Mouse (Mus musculus) E14TG2a.4 (cell line): ENCODE data around the gene Afdn.

Source experiments
- H3K27me3 ChIP-seq: 2 replicates; pipeline ENCODE4 v1.6.1; 2014; ENCODE audit warnings: low read length, control low read depth; ENCODE audit not compliant: insufficient read depth
- H3K36me3 ChIP-seq: 2 replicates; pipeline ENCODE4 v1.6.1; 2014; ENCODE audit warnings: low read length, control low read depth; ENCODE audit not compliant: insufficient read depth
- H3K4me1 ChIP-seq: replicated peaks from 2 replicates; pipeline ENCODE4 v1.6.1; 2014; ENCODE audit warnings: low read depth, low read length, control low read depth
- H3K4me3 ChIP-seq: replicated peaks from 2 replicates; pipeline ENCODE4 v1.5.1; 2014; ENCODE audit warnings: mild to moderate bottlenecking, low read length
- H3K9me3 ChIP-seq: 2 replicates; pipeline ENCODE4 v1.6.1; 2014; ENCODE audit warnings: low read length, control low read depth
- CTCF ChIP-seq: conservative IDR thresholded peaks from 2 replicates; pipeline ENCODE4 v1.5.1; 2014; ENCODE audit warnings: low read length
- NANOG ChIP-seq: IDR thresholded peaks from 2 replicates; pipeline ENCODE4 v1.6.1; 2014; ENCODE audit warnings: borderline replicate concordance, low read length, mixed read lengths
- POU5F1 ChIP-seq: IDR thresholded peaks from 2 replicates; pipeline ENCODE4 v1.6.1; 2014; ENCODE audit warnings: low read length, borderline replicate concordance

Afdn gene

DNA sequence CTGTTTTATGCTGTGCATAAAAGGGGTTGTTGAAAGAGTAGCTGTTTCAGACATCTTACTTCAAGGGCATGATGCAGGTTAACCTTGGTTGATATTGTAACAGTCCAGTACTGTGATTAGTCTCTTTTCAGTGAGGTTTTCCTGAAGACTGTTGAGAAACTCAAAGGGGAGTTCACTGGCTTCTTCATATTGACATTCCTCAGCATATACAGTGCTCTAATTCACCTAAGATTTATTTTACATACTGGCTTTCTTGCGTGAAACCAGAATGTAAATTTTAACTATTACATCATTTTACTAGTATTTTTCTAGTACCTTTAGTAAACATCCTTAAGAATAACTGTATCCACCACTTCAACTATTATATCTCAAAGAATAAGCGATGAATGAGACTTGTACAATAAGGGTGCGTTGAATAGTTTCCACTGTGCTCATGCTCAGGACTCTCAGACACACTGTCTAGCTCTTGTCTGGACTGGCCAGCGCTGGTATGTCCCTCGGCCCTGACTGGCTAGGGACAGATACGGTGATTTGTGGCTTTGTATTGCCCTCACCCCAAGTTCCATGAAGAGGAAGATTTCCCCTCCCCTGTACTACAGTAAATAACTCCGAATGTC, 129.6 kb downstream of the Afdn start:
- peaks cover 69% of the 10 kb centered on the region for H3K36me3 ChIP-seq
- H3K9me3 ChIP-seq, result no peaks in the 10 kb centered on the region
- H3K27me3 ChIP-seq, result no peaks in the 10 kb centered on the region
- no peak for TF ChIP-seq POU5F1
- TF ChIP-seq NANOG, result no peak
- no peak for TF ChIP-seq CTCF
- no peak overlapping the region for H3K4me3 ChIP-seq
- peaks cover 15% of the 10 kb centered on the region for H3K4me1 ChIP-seq

GRCm38 (mm10) chr17:13890932-13891331, 130.6 kb downstream of the Afdn start:
- TF ChIP-seq POU5F1, result no peak
- TF ChIP-seq CTCF, result no peak
- peaks cover 15% of the 10 kb centered on the region for H3K4me1 ChIP-seq
- no peaks in the 10 kb centered on the region for H3K9me3 ChIP-seq
- H3K27me3 ChIP-seq, result no peaks in the 10 kb centered on the region
- no peak overlapping the region for H3K4me3 ChIP-seq
- H3K36me3 ChIP-seq, result peaks cover 67% of the 10 kb centered on the region

DNA sequence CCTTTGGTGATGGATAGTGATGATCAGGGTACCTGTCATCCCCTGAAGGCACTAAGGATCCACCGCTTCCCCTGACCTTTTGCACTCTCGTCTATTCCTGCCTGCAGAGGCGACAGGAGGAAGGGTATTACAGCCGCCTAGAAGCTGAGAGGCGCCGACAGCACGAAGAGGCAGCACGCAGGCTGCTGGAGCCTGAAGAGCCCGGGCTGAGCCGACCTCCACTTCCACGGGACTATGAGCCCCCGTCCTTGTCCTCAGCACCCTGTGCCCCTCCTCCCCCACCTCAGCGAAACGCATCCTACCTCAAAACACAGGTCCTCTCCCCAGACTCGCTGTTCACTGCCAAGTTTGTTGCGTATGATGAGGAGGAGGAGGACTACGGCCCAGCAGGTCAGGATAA, 138.5 kb downstream of the Afdn start:
- Histone ChIP-seq H3K27me3 (no peaks in the 10 kb centered on the region), H3K4me3 (no peak overlapping the region), H3K4me1 (peaks cover 10% of the 10 kb centered on the region), H3K36me3 (peaks cover 82% of the 10 kb centered on the region), H3K9me3 (no peaks in the 10 kb centered on the region)
- TF ChIP-seq NANOG (no peak), CTCF (no peak), POU5F1 (no peak)

GRCm38 (mm10) chr17:13899241-13899640, 138.9 kb downstream of the Afdn start:
- TF ChIP-seq CTCF (no peak), NANOG (no peak), POU5F1 (no peak)
- H3K36me3 ChIP-seq, result peaks cover 83% of the 10 kb centered on the region
- no peaks in the 10 kb centered on the region for H3K27me3 ChIP-seq
- no peak overlapping the region for H3K4me3 ChIP-seq
- peaks cover 10% of the 10 kb centered on the region for H3K4me1 ChIP-seq
- no peaks in the 10 kb centered on the region for H3K9me3 ChIP-seq

GRCm38 (mm10) chr17:13903793-13904192, 143.5 kb downstream of the Afdn start:
- TF ChIP-seq NANOG, result no peak
- Histone ChIP-seq H3K9me3 (no peaks in the 10 kb centered on the region), H3K4me1 (peaks cover 11% of the 10 kb centered on the region), H3K36me3 (peaks cover 77% of the 10 kb centered on the region), H3K27me3 (no peaks in the 10 kb centered on the region), H3K4me3 (no peak overlapping the region)

- H3K4me1 ChIP-seq, result peaks cover 5% of the 10 kb centered on the region
- H3K4me3 ChIP-seq, result no peak overlapping the region
- H3K27me3 ChIP-seq, result no peaks in the 10 kb centered on the region
- H3K9me3 ChIP-seq, result no peaks in the 10 kb centered on the region
- H3K36me3 ChIP-seq, result peaks cover 49% of the 10 kb centered on the region
- TF ChIP-seq CTCF (no peak), NANOG (no peak), POU5F1 (no peak)
Observed at GRCm38 (mm10) chr17:13907082-13907481, 146.7 kb downstream of the Afdn start.

- H3K27me3 ChIP-seq, result no peaks in the 10 kb centered on the region
- H3K9me3 ChIP-seq, result no peaks in the 10 kb centered on the region
- H3K36me3 ChIP-seq, result peaks cover 45% of the 10 kb centered on the region
- no peak overlapping the region for H3K4me3 ChIP-seq
- H3K4me1 ChIP-seq, result peaks cover 5% of the 10 kb centered on the region
- TF ChIP-seq CTCF (no peak), POU5F1 (no peak), NANOG (no peak)
Observed at GRCm38 (mm10) chr17:13907681-13908080, 147.3 kb downstream of the Afdn start.

DNA sequence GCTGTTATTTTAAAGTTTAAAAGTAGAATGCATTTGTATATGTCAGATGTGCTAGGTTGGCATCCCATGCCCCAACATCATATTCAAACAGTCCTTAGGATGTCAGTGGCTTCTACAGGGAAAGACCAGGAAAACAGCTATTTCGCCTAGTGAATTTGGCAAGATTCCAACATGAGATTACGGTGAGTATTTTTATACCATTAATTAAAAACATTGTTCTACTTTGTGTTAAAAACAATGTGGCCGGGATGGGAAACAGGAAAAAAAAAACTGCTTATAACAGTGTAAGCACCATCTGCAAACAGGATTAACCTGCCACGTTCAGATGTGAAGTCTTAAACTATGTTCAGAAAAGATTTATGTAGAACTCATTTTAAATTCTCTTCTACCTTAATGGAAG, 153.6 kb downstream of the Afdn start:
- Histone ChIP-seq H3K9me3 (no peaks in the 10 kb centered on the region), H3K36me3 (no peaks in the 10 kb centered on the region), H3K4me1 (no peaks in the 10 kb centered on the region), H3K27me3 (no peaks in the 10 kb centered on the region), H3K4me3 (no peak overlapping the region)
- no peak for TF ChIP-seq NANOG

GRCm38 (mm10) chr17:13914531-13914930, 154.2 kb downstream of the Afdn start:
- no peak for TF ChIP-seq NANOG
- H3K4me3 ChIP-seq, result no peak overlapping the region
- no peaks in the 10 kb centered on the region for H3K4me1 ChIP-seq

More at GRCm38 (mm10) chr17:13914531-13914930, 154.2 kb downstream of the Afdn start:
- H3K36me3 ChIP-seq, result no peaks in the 10 kb centered on the region
- no peaks in the 10 kb centered on the region for H3K27me3 ChIP-seq
- no peaks in the 10 kb centered on the region for H3K9me3 ChIP-seq
